Mouse (Mus musculus) MEL (cell line): ENCODE data around the gene Gm10644. TPM values are rescaled to one million over a fixed set of nuclear protein-coding genes. Genes with fewer than 3 reads are reported as not detected.

Experiments
- DNase-seq: peaks from one replicate; pipeline ENCODE4 v3.0.0; 2011; ENCODE audit warnings: low read depth, low spot score
- H3K27ac ChIP-seq: 2 replicates; pipeline ENCODE4 v1.5.1; 2012; ENCODE audit warnings: low read depth, mild to moderate bottlenecking, control low read depth, low read length, moderate library complexity; ENCODE audit not compliant: control insufficient read depth
- H3K27me3 ChIP-seq, 2 experiments: fragments of 150-350 bp in 1 of 2; sonication (generic) in 1 of 2; 2 replicates each; pipeline ENCODE4 v1.6.1; 2012; ENCODE audit warnings: low read length in 2 of 2, mild to moderate bottlenecking in 2 of 2, improper control_type of control experiment in 1 of 2, moderate library complexity in 1 of 2; ENCODE audit not compliant: insufficient read depth in 2 of 2, control insufficient read depth in 1 of 2
- H3K36me3 ChIP-seq, 2 experiments: 2 replicates each; pipeline ENCODE4 v1.6.1; 2012 to 2014; ENCODE audit warnings: low read length in 2 of 2, improper control_type of control experiment in 1 of 2, inconsistent platforms in 1 of 2, mild to moderate bottlenecking in 1 of 2; ENCODE audit not compliant: insufficient read depth in 2 of 2, control insufficient read depth in 1 of 2
- H3K4me1 ChIP-seq, 2 experiments: fragments of 150-350 bp in 1 of 2; sonication (generic) in 1 of 2; 2 replicates each; pipeline ENCODE4 v1.6.1; 2012; ENCODE audit warnings: low read length in 2 of 2, improper control_type of control experiment in 1 of 2, mild to moderate bottlenecking in 1 of 2; ENCODE audit not compliant: insufficient read depth in 2 of 2, control insufficient read depth in 1 of 2
- H3K4me3 ChIP-seq, 2 experiments: fragments of 150-350 bp in 1 of 2; sonication (generic) in 1 of 2; 2 replicates each; pipeline ENCODE4 v1.5.1; 2012; ENCODE audit warnings: low read depth in 2 of 2, low read length in 2 of 2, mild to moderate bottlenecking in 2 of 2, moderate library complexity in 2 of 2, control low read depth in 1 of 2, improper control_type of control experiment in 1 of 2; ENCODE audit not compliant: control insufficient read depth in 1 of 2, insufficient read depth in 1 of 2
- H3K79me2 ChIP-seq: 2 replicates; pipeline ENCODE4 v1.6.1; 2012; ENCODE audit warnings: mild to moderate bottlenecking, low read length, moderate library complexity; ENCODE audit not compliant: control insufficient read depth, poor library complexity, insufficient read depth
- H3K9ac ChIP-seq: 2 replicates; pipeline ENCODE4 v1.6.1; 2012; ENCODE audit warnings: low read depth, mild to moderate bottlenecking, control low read depth, low read length, moderate library complexity; ENCODE audit not compliant: control insufficient read depth, poor library complexity, severe bottlenecking
- H3K9me3 ChIP-seq: fragments of 150-350 bp; sonication (generic); replicated peaks from 2 replicates; pipeline ENCODE4 v1.6.1; 2012; ENCODE audit warnings: mild to moderate bottlenecking, low read length, improper control_type of control experiment, moderate library complexity; ENCODE audit not compliant: insufficient read depth
- EP300 ChIP-seq, 2 experiments: IDR thresholded peaks; 2 replicates each; pipeline ENCODE4 v1.6.1; 2011; ENCODE audit warnings: improper control_type of control experiment in 2 of 2, low read length in 2 of 2, low read depth in 1 of 2, mild to moderate bottlenecking in 1 of 2
- ETS1 ChIP-seq: IDR thresholded peaks from 2 replicates; pipeline ENCODE4 v1.6.1; 2012; ENCODE audit warnings: low read depth, mild to moderate bottlenecking, inconsistent platforms, low read length, improper control_type of control experiment, moderate library complexity
- MAX ChIP-seq: IDR thresholded peaks from 2 replicates; pipeline ENCODE4 v1.6.1; 2011; ENCODE audit warnings: low read length, improper control_type of control experiment
- MXI1 ChIP-seq: IDR thresholded peaks from 2 replicates; pipeline ENCODE4 v1.6.1; 2011; ENCODE audit warnings: mild to moderate bottlenecking, low read depth, low read length, improper control_type of control experiment
- MYB ChIP-seq: IDR thresholded peaks from 2 replicates; pipeline ENCODE4 v1.6.1; 2011; ENCODE audit warnings: mild to moderate bottlenecking, low read depth, low read length, improper control_type of control experiment
- MYC ChIP-seq: IDR thresholded peaks from 2 replicates; pipeline ENCODE4 v1.6.1; 2011; ENCODE audit warnings: low read depth, mild to moderate bottlenecking, low read length, improper control_type of control experiment, moderate library complexity
- NRF1 ChIP-seq: IDR thresholded peaks from 2 replicates; pipeline ENCODE4 v1.6.1; 2014; ENCODE audit warnings: low read depth, mild to moderate bottlenecking, inconsistent platforms, low read length, improper control_type of control experiment, moderate library complexity; ENCODE audit not compliant: poor library complexity, insufficient read depth, severe bottlenecking
- POLR2A ChIP-seq, 2 experiments: IDR thresholded peaks; 2 replicates each; pipeline ENCODE4 v1.6.1; 2011 to 2012; ENCODE audit warnings: low read length in 2 of 2, mild to moderate bottlenecking in 2 of 2, control low read depth in 1 of 2, improper control_type of control experiment in 1 of 2, low read depth in 1 of 2, moderate library complexity in 1 of 2; ENCODE audit not compliant: control insufficient read depth in 1 of 2, insufficient read depth in 1 of 2, poor library complexity in 1 of 2
- POLR2AphosphoS2 ChIP-seq: IDR thresholded peaks from 2 replicates; pipeline ENCODE4 v1.6.1; 2011; ENCODE audit warnings: low read length, improper control_type of control experiment
- RAD21 ChIP-seq: IDR thresholded peaks from 2 replicates; pipeline ENCODE4 v1.6.1; 2011; ENCODE audit warnings: mild to moderate bottlenecking, low read depth, low read length, improper control_type of control experiment
- RCOR1 ChIP-seq: IDR thresholded peaks from 2 replicates; pipeline ENCODE4 v1.6.1; 2012; ENCODE audit warnings: low read depth, mild to moderate bottlenecking, inconsistent platforms, low read length, improper control_type of control experiment
- SMC3 ChIP-seq: IDR thresholded peaks from 2 replicates; pipeline ENCODE4 v1.6.1; 2011; ENCODE audit warnings: low read depth, low read length, improper control_type of control experiment
- TBP ChIP-seq: IDR thresholded peaks from 2 replicates; pipeline ENCODE4 v1.8.0; 2011; ENCODE audit warnings: low read depth, low read length, improper control_type of control experiment
- TCF12 ChIP-seq: IDR thresholded peaks from 2 replicates; pipeline ENCODE4 v1.6.1; 2014; ENCODE audit warnings: low read depth, mild to moderate bottlenecking, inconsistent platforms, low read length, improper control_type of control experiment, moderate library complexity
- UBTF ChIP-seq: IDR thresholded peaks from 2 replicates; pipeline ENCODE4 v1.6.1; 2012; ENCODE audit warnings: low read depth, mild to moderate bottlenecking, inconsistent platforms, low read length, improper control_type of control experiment, moderate library complexity, borderline replicate concordance; ENCODE audit not compliant: insufficient read depth
- USF1 ChIP-seq: IDR thresholded peaks from 2 replicates; pipeline ENCODE4 v1.6.1; 2014; ENCODE audit warnings: low read depth, mild to moderate bottlenecking, inconsistent platforms, low read length, improper control_type of control experiment, moderate library complexity
- USF2 ChIP-seq, 2 experiments: IDR thresholded peaks; 2 replicates each; pipeline ENCODE4 v1.6.1; 2011 to 2012; ENCODE audit warnings: improper control_type of control experiment in 2 of 2, low read length in 2 of 2, borderline replicate concordance in 1 of 2, inconsistent platforms in 1 of 2, low read depth in 1 of 2, mild to moderate bottlenecking in 1 of 2; ENCODE audit not compliant: insufficient read depth in 1 of 2
- ZC3H11A ChIP-seq: IDR thresholded peaks from 2 replicates; pipeline ENCODE4 v1.6.1; 2012; ENCODE audit warnings: low read depth, mild to moderate bottlenecking, inconsistent platforms, low read length, improper control_type of control experiment
- ZKSCAN1 ChIP-seq: IDR thresholded peaks from 2 replicates; pipeline ENCODE4 v1.6.1; 2012; ENCODE audit warnings: low read depth, mild to moderate bottlenecking, inconsistent platforms, low read length, improper control_type of control experiment, moderate library complexity
- ZMIZ1 ChIP-seq: IDR thresholded peaks from 2 replicates; pipeline ENCODE4 v1.6.1; 2012; ENCODE audit warnings: low read depth, mild to moderate bottlenecking, inconsistent platforms, low read length, improper control_type of control experiment, moderate library complexity
- ZNF384 ChIP-seq: IDR thresholded peaks from 2 replicates; pipeline ENCODE4 v1.6.1; 2012; ENCODE audit warnings: low read depth, mild to moderate bottlenecking, inconsistent platforms, low read length, improper control_type of control experiment
- polyA plus RNA-seq, 2 experiments: library from polyadenylated mRNA; stranded (reverse) in 1 of 2; unstranded in 1 of 2; fragments of >175 nt in 1 of 2; fragments of >200 nt in 1 of 2; gene quantifications; 2 replicates each; pipeline versions ENCODE4 v1.2.1 to v1.2.4; 2012; ENCODE audit warnings: low replicate concordance in 2 of 2, low read depth in 1 of 2; ENCODE audit not compliant: insufficient read length in 2 of 2, insufficient read depth in 1 of 2, missing spikeins in 1 of 2
- total RNA-seq: library from RNA; depleted of rRNA; stranded (reverse); fragments of 300-350 nt; gene quantifications from 2 replicates; pipeline ENCODE4 v1.2.3, GENCODE M21; 2012

Gene Gm10644
- total and polyA plus RNA-seq, 3 experiments: 0.35 to 0.49 TPM; not detected in 1

DNA sequence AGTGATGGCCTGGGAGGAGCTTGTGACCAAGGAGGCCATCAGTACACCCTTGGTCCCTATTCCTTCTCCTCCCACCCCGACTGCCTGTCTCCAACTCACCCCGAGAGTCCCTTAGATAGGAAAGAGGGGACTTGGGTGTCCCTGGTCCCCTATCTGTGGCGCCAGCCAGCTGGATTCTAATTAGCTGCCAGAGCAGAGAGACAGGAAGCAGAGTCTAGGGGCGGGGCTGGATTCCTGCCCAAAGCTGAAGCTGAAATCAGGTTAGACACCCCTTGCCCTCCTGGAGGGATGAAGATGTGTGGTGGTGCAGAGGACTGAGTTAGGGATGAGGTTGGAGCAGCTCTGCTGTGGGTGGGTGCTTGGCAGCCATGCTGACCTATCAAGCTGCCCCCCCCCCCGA is 40.1 kb downstream of the Gm10644 start:
- Histone ChIP-seq H3K36me3 (peaks cover 0 to 24% of the 10 kb centered on the region in 2 experiments; a peak in 2 of 4 replicates), H3K9me3 (no peaks in the 10 kb centered on the region), H3K79me2 (peaks cover 4% of the 10 kb centered on the region; the same call in 1 of the 2 replicates), H3K27me3 (no peaks in the 10 kb centered on the region), H3K4me1 (peaks cover 10 to 37% of the 10 kb centered on the region in 2 experiments), H3K9ac (no peak overlapping the region), H3K27ac (no peak overlapping the region; the same call in 1 of the 2 replicates)
- peak; percentile 76 for DNase-seq
- TF ChIP-seq ETS1: peak; percentile 42; the same call in 1 of the 2 replicates
- TF ChIP-seq TBP: no peak
- TF ChIP-seq, all 39 proteins: peak for 1
- H3K4me3 ChIP-seq: no peak overlapping the region

- TF ChIP-seq MYB (0 out of 2 replicates have a peak, but pooled peaks have one; percentile 26), MAX (0 out of 2 replicates have a peak, but pooled peaks have one; percentile 23), ZKSCAN1 (no peak), ZC3H11A (no peak), EP300 (IDR thresholded peaks at IDR 0.05; ENCODE audit: low read depth in 1 of 2, low read length in 2 of 2) (peak in 1 of 2 experiments; percentile 61; a peak in 2 of 4 replicates), RCOR1 (peak; percentile 77; the same call in 1 of the 2 replicates), USF1 (no peak)
- Histone ChIP-seq H3K27ac (peak overlapping the region; percentile 24; the same call in 1 of the 2 replicates), H3K9me3 (no peaks in the 10 kb centered on the region), H3K27me3 (no peaks in the 10 kb centered on the region), H3K4me3 (no peak overlapping the region), H3K9ac (no peak overlapping the region), H3K36me3 (peaks cover 0 to 24% of the 10 kb centered on the region in 2 experiments; a peak in 2 of 4 replicates), H3K79me2 (peaks cover 4% of the 10 kb centered on the region; the same call in 1 of the 2 replicates), H3K4me1 (peaks cover 10 to 37% of the 10 kb centered on the region in 2 experiments)
- DNase-seq: peak; percentile 54
Observed at GRCm38 (mm10) chr8:83914232-83914631, 40.8 kb downstream of the Gm10644 start.

GRCm38 (mm10) chr8:83911809-83912731 is 42.9 kb downstream of the Gm10644 start:
- Histone ChIP-seq H3K79me2 (peaks cover 6% of the 10 kb centered on the region; the same call in 1 of the 2 replicates), H3K27me3 (no peaks in the 10 kb centered on the region), H3K36me3 (peaks cover 0 to 24% of the 10 kb centered on the region in 2 experiments; a peak in 2 of 4 replicates), H3K4me3 (no peak overlapping the region), H3K9me3 (no peaks in the 10 kb centered on the region), H3K9ac (no peak overlapping the region), H3K4me1 (peaks cover 10 to 37% of the 10 kb centered on the region in 2 experiments), H3K27ac (peak overlapping the region; percentile 17; the same call in 1 of the 2 replicates)
- peak; percentile 71 for DNase-seq
- TF ChIP-seq MXI1 (no peak; the same call in 1 of the 2 replicates), RCOR1 (no peak), UBTF (no peak), NRF1 (no peak), SMC3 (no peak), POLR2AphosphoS2 (no peak), TCF12 (no peak), MYC (no peak), ZKSCAN1 (no peak), USF1 (peak; percentile 94), ZMIZ1 (no peak), ZNF384 (no peak), POLR2A (IDR thresholded peaks at IDR 0.05; ENCODE audit: control insufficient read depth in 1 of 2, insufficient read depth in 1 of 2, low read depth in 1 of 2, low read length in 2 of 2, poor library complexity in 1 of 2) (peak in 1 of 2 experiments; percentile 43; a peak in 1 of 4 replicates), MYB (no peak), RAD21 (no peak), USF2 (IDR thresholded peaks at IDR 0.05; ENCODE audit: borderline replicate concordance in 1 of 2, insufficient read depth in 1 of 2, low read depth in 1 of 2, low read length in 2 of 2) (peak in 1 of 2 experiments; percentile 66; a peak in 1 of 4 replicates)
